Mouse (Mus musculus) testis, adult 2 months (tissue): ENCODE results near the gene Hs3st3a1. TPM values are rescaled to one million over a fixed set of nuclear protein-coding genes. Genes with fewer than 3 reads are reported as not detected.

Experiments used
- H3K27ac ChIP-seq: fragments of 200-500 bp; 2 replicates; pipeline ENCODE4 v1.5.1; 2012; ENCODE audit warnings: low read depth, low read length; ENCODE audit not compliant: control insufficient read depth, insufficient read depth
- H3K27me3 ChIP-seq: fragments of 200-500 bp; 2 replicates; pipeline ENCODE4 v1.6.1; 2012; ENCODE audit warnings: mild to moderate bottlenecking, low read length, moderate library complexity; ENCODE audit not compliant: control insufficient read depth, insufficient read depth
- H3K36me3 ChIP-seq: fragments of 200-500 bp; 2 replicates; pipeline ENCODE4 v1.6.1; 2012; ENCODE audit warnings: mild to moderate bottlenecking, low read length; ENCODE audit not compliant: control insufficient read depth, insufficient read depth
- H3K4me1 ChIP-seq: fragments of 200-500 bp; 2 replicates; pipeline ENCODE4 v1.6.1; 2012; ENCODE audit warnings: low read length; ENCODE audit not compliant: control insufficient read depth, insufficient read depth
- H3K4me3 ChIP-seq: fragments of 200-500 bp; 2 replicates; pipeline ENCODE4 v1.5.1; 2012; ENCODE audit warnings: low read depth, mild to moderate bottlenecking, low read length, moderate library complexity, mixed read lengths; ENCODE audit not compliant: control insufficient read depth
- CTCF ChIP-seq: fragments of 200-500 bp; IDR thresholded peaks from 2 replicates; pipeline ENCODE4 v1.5.1; 2012; ENCODE audit warnings: low read depth, mild to moderate bottlenecking, inconsistent platforms, low read length, moderate library complexity; ENCODE audit not compliant: control insufficient read depth, insufficient read depth, insufficient replicate concordance
- POLR2A ChIP-seq: fragments of 200-500 bp; IDR thresholded peaks from 2 replicates; pipeline ENCODE4 v1.6.1; 2012; ENCODE audit warnings: low read depth, mild to moderate bottlenecking, inconsistent platforms, low read length, moderate library complexity; ENCODE audit not compliant: control insufficient read depth
- polyA plus RNA-seq: library from polyadenylated mRNA; depleted of rRNA; stranded (reverse); fragments of >200 nt; gene quantifications from 2 replicates; pipeline ENCODE4 v1.2.3, GENCODE M21; 2012

Gene Hs3st3a1
- polyA plus RNA-seq, 1 experiment = 0.10 TPM

- Histone ChIP-seq H3K36me3 (no peaks in the 10 kb centered on the region), H3K4me1 (no peaks in the 10 kb centered on the region), H3K4me3 (no peak overlapping the region), H3K27me3 (no peaks in the 10 kb centered on the region), H3K27ac (no peak overlapping the region)
- TF ChIP-seq CTCF (no peak), POLR2A (no peak)
Observed at GRCm38 (mm10) chr11:64445227-64445626, 10.1 kb downstream of the Hs3st3a1 start.

DNA sequence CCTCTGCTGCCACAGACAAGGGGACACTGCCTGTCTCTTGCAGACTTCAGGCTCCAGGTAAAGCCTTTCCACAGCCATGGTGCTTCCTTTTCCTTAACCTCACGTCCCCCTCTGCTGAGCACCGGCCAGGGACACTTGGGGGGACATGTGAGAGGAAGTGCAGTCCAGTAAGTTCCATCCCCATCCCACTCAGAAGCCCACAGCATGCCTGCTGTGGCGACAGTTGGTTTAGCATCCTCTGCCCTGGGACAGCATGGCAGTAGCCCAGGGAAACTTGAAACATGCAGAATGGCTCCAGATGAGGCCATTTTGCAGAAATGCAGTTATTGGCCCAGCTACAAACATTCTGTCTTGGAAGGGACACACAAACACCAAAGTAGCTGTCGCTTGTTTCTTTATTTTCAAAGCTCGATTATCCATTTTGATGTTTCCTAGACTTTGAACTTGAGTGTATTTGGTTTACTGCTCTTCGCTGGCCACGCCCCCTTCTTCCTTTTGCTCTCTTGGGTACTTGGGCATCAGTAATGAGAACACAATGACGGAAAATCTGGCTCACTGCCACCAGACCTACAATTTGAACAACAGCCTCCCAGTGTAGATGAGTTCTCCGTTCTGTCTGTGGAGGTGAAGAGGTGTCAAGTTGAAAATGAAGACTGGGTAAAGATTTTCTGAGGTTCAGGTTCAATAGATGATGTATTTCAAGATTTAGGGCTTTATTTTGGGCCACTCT, 13.6 kb downstream of the Hs3st3a1 start:
- no peaks in the 10 kb centered on the region for H3K4me1 ChIP-seq
- TF ChIP-seq POLR2A (no peak), CTCF (no peak)
- no peak overlapping the region for H3K27ac ChIP-seq
- no peaks in the 10 kb centered on the region for H3K36me3 ChIP-seq
- no peaks in the 10 kb centered on the region for H3K27me3 ChIP-seq
- no peak overlapping the region for H3K4me3 ChIP-seq

DNA sequence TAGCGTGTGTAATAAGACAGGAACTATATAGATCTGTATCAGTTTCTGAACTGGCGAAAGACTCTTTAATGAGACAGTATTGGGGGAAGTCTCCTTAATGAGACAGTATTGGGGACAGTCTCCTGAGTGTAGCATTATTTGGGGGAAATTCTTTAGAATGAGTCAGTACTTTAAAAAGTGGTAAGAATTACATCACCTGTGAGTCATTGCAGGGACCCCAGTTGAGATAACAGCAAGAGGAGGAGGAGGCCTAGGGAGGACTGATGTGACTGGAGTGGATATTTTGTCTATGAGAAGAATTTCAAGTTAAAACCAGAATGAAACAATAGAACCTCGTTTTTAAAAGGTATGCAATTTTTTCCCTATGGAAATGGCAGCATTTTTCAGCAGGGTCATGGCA, 26.6 kb downstream of the Hs3st3a1 start:
- H3K27me3 ChIP-seq = no peaks in the 10 kb centered on the region
- no peaks in the 10 kb centered on the region for H3K4me1 ChIP-seq
- no peak overlapping the region for H3K4me3 ChIP-seq
- H3K36me3 ChIP-seq = no peaks in the 10 kb centered on the region
- no peak overlapping the region for H3K27ac ChIP-seq
- TF ChIP-seq CTCF (no peak), POLR2A (no peak)

DNA sequence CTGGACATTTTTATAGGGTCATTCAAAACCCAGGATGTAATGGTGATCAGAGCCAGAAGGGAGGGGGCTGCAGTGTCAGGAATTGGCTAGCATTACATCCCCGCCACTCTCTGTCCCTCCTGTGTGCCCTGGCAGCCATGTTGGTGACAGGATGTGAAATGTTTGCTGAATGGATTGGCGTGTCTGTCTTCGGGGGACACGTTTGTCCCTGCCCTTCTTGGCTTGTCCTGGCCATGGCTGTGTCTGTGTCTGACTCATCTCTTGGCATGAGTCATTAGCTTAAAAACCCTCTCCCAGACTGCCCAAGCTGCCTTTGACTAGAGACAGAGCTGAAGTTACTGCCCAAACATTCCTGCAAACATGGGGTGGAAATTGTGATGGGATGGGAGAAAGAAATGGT, 33.6 kb downstream of the Hs3st3a1 start:
- Histone ChIP-seq H3K36me3 (no peaks in the 10 kb centered on the region), H3K4me1 (peaks cover 4% of the 10 kb centered on the region), H3K27ac (no peak overlapping the region), H3K4me3 (no peak overlapping the region), H3K27me3 (no peaks in the 10 kb centered on the region)
- TF ChIP-seq CTCF (no peak), POLR2A (no peak)

GRCm38 (mm10) chr11:64470689-64471088, 35.6 kb downstream of the Hs3st3a1 start:
- H3K36me3 ChIP-seq = no peaks in the 10 kb centered on the region
- TF ChIP-seq CTCF (no peak), POLR2A (no peak)

DNA sequence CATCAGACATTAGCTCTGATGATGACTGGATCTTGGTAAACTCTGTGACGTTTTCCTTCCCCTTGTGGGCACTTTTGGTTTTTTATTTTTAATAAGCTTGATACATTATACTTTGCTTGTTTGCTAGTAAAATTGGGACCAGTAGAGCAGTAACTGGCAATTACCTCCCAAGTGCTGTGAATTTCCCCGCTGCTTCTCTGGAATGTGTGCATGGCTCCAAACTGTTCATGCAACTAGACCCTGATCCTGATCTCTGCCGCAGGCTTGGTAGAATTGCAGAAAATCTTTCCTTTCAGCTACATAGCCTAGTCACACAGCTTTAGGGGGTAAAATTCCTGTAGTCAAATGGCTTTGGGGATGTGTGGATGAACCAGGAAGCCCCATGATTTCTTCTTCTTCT, 38.5 kb downstream of the Hs3st3a1 start:
- Histone ChIP-seq H3K36me3 (no peaks in the 10 kb centered on the region), H3K27ac (no peak overlapping the region), H3K4me3 (no peak overlapping the region), H3K4me1 (peaks cover 4% of the 10 kb centered on the region), H3K27me3 (no peaks in the 10 kb centered on the region)
- TF ChIP-seq POLR2A (no peak), CTCF (no peak)

More at GRCm38 (mm10) chr11:64470689-64471088, 35.6 kb downstream of the Hs3st3a1 start:
- H3K27me3 ChIP-seq = no peaks in the 10 kb centered on the region
- no peak overlapping the region for H3K27ac ChIP-seq
- no peak overlapping the region for H3K4me3 ChIP-seq
- H3K4me1 ChIP-seq = peaks cover 4% of the 10 kb centered on the region

GRCm38 (mm10) chr11:64481445-64481844, 46.3 kb downstream of the Hs3st3a1 start:
- Histone ChIP-seq H3K4me3 (no peak overlapping the region), H3K27ac (no peak overlapping the region), H3K36me3 (no peaks in the 10 kb centered on the region), H3K4me1 (no peaks in the 10 kb centered on the region), H3K27me3 (no peaks in the 10 kb centered on the region)
- TF ChIP-seq CTCF (no peak), POLR2A (no peak)
